Mouse (Mus musculus) mouse embryonic stem cell (cell line): ENCODE results near the gene Fkbp14.

Source experiments
- in situ Hi-C, 2 experiments: fragments of 300-500 bp; cut with MboI; formaldehyde crosslinking; loops; 1 replicate in 1 of 2; 3 replicates in 1 of 2; pipeline ENCODE4 v1.14.3; 2019 to 2020; ENCODE audit warnings: low sequenced_read_pairs in 2 of 2, low pct_unique_long_range_greater_than_20kb in 1 of 2, mixed read lengths in 1 of 2; ENCODE audit not compliant: unreplicated experiment in 1 of 2

Fkbp14 gene

GRCm38 (mm10) chr6:54592938-54593535 is 4.1 kb downstream of the Fkbp14 start:
- in situ Hi-C loops, result no loop called here

- in situ Hi-C loops, result no loop called here
These were observed 5.3 kb downstream of the Fkbp14 start for GRCm38 (mm10) chr6:54591778-54592177.

- in situ Hi-C loops, result no loop called here
These were observed 6.4 kb downstream of the Fkbp14 start for GRCm38 (mm10) chr6:54590691-54591090.

- in situ Hi-C loops, result no loop called here
These were observed 8.9 kb downstream of the Fkbp14 start for GRCm38 (mm10) chr6:54588212-54588611.

- in situ Hi-C loops, result no loop called here
These were observed 9.4 kb downstream of the Fkbp14 start for GRCm38 (mm10) chr6:54587683-54588082.

- in situ Hi-C loops, result no loop called here
These were observed 10.2 kb downstream of the Fkbp14 start for GRCm38 (mm10) chr6:54586911-54587310.

- in situ Hi-C loops, result no loop called here
These were observed 10.9 kb downstream of the Fkbp14 start for GRCm38 (mm10) chr6:54586175-54586574.

GRCm38 (mm10) chr6:54573218-54573955 is 23.7 kb downstream of the Fkbp14 start:
- in situ Hi-C loops, result no loop called here

DNA sequence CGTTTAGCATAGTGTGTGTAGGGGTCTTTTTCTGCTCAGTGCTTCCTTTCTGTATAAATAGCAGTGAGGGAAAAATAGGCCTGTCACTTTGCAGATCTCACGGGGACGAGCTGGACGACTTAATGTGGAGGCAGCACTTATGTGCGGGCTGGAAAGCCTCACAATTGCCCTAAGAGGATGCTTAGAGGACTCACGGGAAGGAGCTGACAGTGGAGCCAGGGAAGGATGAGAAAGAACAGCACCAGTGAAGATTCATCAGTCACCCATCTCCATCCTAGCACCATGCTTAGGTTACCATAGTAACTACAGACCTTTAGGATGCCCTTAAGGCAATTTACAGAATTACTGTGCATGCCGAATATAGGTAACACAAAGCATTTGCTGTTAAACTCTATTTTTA is 27.3 kb downstream of the Fkbp14 start:
- in situ Hi-C loops, result no loop called here

- in situ Hi-C loops, result no loop called here
These were observed 30.6 kb downstream of the Fkbp14 start for GRCm38 (mm10) chr6:54566546-54566919.

GRCm38 (mm10) chr6:54565665-54566545 is 31.2 kb downstream of the Fkbp14 start, which contains the start of gene Scrn1:
Gene Scrn1, minus strand, starts transcription at chr6:54566489.
- in situ Hi-C loops, result no loop called here

DNA sequence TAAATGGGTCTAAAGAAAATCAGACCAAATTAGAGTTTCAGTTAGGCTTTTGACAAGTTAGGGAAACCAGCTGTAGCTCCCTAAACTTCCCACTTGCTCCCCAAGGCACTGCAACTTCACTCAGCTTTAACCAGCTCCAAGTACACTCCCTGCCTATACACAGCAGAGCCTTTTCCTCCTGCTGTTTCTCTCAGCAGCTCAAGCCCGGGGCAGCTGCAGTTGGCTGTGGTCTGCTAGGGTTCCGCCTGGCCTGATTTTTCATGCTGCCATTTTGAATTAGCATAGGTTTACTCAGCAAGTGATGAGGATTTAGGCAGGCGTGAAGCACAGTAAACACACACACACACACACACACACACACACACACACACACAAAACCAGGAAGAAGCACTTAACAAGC is 32.1 kb downstream of the Fkbp14 start:
- in situ Hi-C loops, result no loop called here

- in situ Hi-C loops, result no loop called here
These were observed 32.6 kb downstream of the Fkbp14 start for GRCm38 (mm10) chr6:54564506-54564991.

- in situ Hi-C loops, result no loop called here
These were observed 33.5 kb downstream of the Fkbp14 start for GRCm38 (mm10) chr6:54563561-54563960.

- in situ Hi-C loops, result no loop called here
These were observed 34.9 kb downstream of the Fkbp14 start for GRCm38 (mm10) chr6:54562018-54562809.

DNA sequence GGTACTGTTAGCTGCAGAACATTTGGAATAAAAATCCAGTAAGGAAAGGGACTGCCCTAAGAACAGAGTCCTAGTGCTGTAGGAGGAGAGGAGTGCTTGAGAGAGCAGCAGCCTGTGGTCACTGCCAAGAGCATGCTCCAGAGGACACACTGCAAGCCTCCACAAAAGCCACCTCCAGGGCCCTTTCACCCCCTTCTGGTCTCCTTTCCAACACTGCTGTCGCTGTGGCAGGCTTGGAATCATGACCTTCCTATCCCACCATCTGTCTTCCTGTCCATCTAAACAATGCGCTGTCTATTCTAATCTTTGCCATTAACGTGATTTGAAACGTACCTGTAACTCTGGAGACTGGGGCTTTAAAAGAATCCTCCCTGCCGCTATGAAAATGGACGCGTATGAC is 38.6 kb downstream of the Fkbp14 start:
- in situ Hi-C loops, result no loop called here

GRCm38 (mm10) chr6:54557671-54558070 is 39.4 kb downstream of the Fkbp14 start:
- in situ Hi-C loops, result no loop called here

GRCm38 (mm10) chr6:54555816-54556215 is 41.3 kb downstream of the Fkbp14 start:
- in situ Hi-C loops, result no loop called here
